Comparison of ENCODE assay signal across 16 mouse cellular contexts in the genomic region with DNA sequence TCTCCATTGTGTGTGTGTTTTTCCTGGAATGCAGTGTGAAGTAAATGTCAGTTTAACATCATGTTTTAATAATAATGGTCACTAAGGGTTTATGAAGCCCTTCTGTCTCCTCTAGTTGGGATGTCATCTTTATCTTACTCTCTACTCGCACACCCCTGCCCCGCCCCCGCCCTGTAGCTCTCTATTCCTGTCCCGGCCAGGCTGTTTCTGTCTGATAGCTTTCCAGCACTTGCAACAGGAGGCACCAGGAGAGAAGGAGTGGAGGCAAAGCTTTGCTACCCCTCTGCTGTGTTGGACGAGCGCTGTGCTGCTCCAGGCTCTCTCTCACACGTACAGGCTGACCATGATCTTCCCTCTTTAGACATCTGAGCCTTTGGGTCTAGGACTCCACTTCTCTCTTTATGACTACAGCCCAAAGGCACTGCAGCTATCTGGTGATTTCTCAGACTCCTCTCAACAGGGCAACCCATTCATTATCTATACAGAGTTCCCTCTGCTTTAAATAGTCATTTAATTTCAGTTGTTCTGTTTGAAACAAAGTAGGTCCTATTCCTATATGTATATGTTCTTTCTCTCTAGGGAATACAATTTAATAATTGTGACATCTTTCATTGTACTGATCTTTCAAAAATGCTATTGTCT.
DNase-seq lines count a peak whose midpoint lies in the region; ATAC-seq and TF ChIP-seq lines count a peak whose summit lies in the region.
"Had no signal": no experiment of that assay in that cellular context is flagged by ENCODE, and none has a peak within 500 bp of the region (broad histone marks: within the 10 kb centered on the region; RNA-seq: fewer than 3 reads in every experiment).

No protein-coding gene starts in this region.

- DNase-seq in heart, adult 9 months (ENCODE audit: low spot score in 2 of 2), result no peak
- no peak for DNase-seq in stomach, postnatal 0 days (ENCODE audit: low spot score)
- DNase-seq in liver, embryonic 14.5 days (ENCODE audit: low read depth in 3 of 3, low spot score in 3 of 3), result peak; percentile 88 to 90 (median 89)
- DNase-seq in adrenal gland, postnatal 25 days, result no peak
- no peak for DNase-seq in adrenal gland, postnatal 36 days
- DNase-seq: cerebellum, postnatal 25 days; right cerebral cortex, postnatal 4 days; thymus, adult 18-20 months had no signal

- peaks cover 16% of the 10 kb centered on the region for H3K4me1 ChIP-seq in heart, embryonic 13.5 days
- H3K4me1 ChIP-seq in stomach, embryonic 14.5 days (ENCODE audit: control insufficient read depth, insufficient read depth, low read length), result no peaks in the 10 kb centered on the region
- H3K4me1 ChIP-seq in stomach, postnatal 0 days (replicated peaks; ENCODE audit: control insufficient read depth, insufficient read depth), result no peaks in the 10 kb centered on the region
- H3K4me1 ChIP-seq in liver, embryonic 14.5 days (replicated peaks; ENCODE audit: control insufficient read depth in 2 of 2, insufficient read depth in 2 of 2, low read length in 1 of 2), result peaks cover 48 to 50% of the 10 kb centered on the region in 2 experiments
- H3K4me1 ChIP-seq: embryonic facial prominence, embryonic 12.5 days; hindbrain, embryonic 15.5 days; limb, embryonic 15.5 days had no signal

- no peaks in the 10 kb centered on the region for H3K9me3 ChIP-seq in heart, embryonic 13.5 days
- H3K9me3 ChIP-seq in stomach, embryonic 14.5 days (ENCODE audit: control insufficient read depth, low read depth, low read length), result no peaks in the 10 kb centered on the region
- no peaks in the 10 kb centered on the region for H3K9me3 ChIP-seq in stomach, postnatal 0 days (ENCODE audit: control insufficient read depth, low read length)
- H3K9me3 ChIP-seq in liver, embryonic 14.5 days (ENCODE audit: control insufficient read depth, low read length), result no peaks in the 10 kb centered on the region
- H3K9me3 ChIP-seq: embryonic facial prominence, embryonic 12.5 days; hindbrain, embryonic 15.5 days; limb, embryonic 15.5 days had no signal

- H3K27ac ChIP-seq in heart, embryonic 13.5 days (replicated peaks), result no peak overlapping the region; the same call in 1 of the 2 replicates
- H3K27ac ChIP-seq in stomach, embryonic 14.5 days (ENCODE audit: low read length), result no peak overlapping the region
- no peak overlapping the region for H3K27ac ChIP-seq in stomach, postnatal 0 days (replicated peaks)
- peak overlapping the region; percentile 98 for H3K27ac ChIP-seq in liver, embryonic 14.5 days
- H3K27ac ChIP-seq: embryonic facial prominence, embryonic 12.5 days; hindbrain, embryonic 15.5 days; layer of hippocampus, adult 2 months; limb, embryonic 15.5 days had no signal

- 18% methylated on average over 7 of the region's 7 CpGs for WGBS in heart, embryonic 13.5 days
- WGBS in stomach, embryonic 14.5 days, result 54% methylated on average over 7 of the region's 7 CpGs
- WGBS in stomach, postnatal 0 days, result 69% methylated on average over 7 of the region's 7 CpGs
- WGBS in liver, embryonic 14.5 days (ENCODE audit: insufficient replicate concordance), result 8% methylated on average over 7 of the region's 7 CpGs

- TF ChIP-seq CTCF in stomach, postnatal 0 days (IDR thresholded peaks at IDR 0.05; ENCODE audit: low read depth), result no peak
- 0 out of 2 replicates have a peak, but pooled peaks have one; percentile 36 for TF ChIP-seq CTCF in liver, embryonic 14.5 days (IDR thresholded peaks at IDR 0.05; ENCODE audit: low read depth)

- no peak overlapping the region for H3K4me3 ChIP-seq in heart, embryonic 13.5 days
- H3K4me3 ChIP-seq in stomach, embryonic 14.5 days (ENCODE audit: low read depth, low read length), result no peak overlapping the region
- H3K4me3 ChIP-seq in stomach, postnatal 0 days (ENCODE audit: low read depth, low read length), result no peak overlapping the region
- peak overlapping the region; percentile 41 to 52 for H3K4me3 ChIP-seq in liver, embryonic 14.5 days (ENCODE audit: insufficient read depth in 1 of 2, low read depth in 2 of 2, low read length in 2 of 2)
- H3K4me3 ChIP-seq: embryonic facial prominence, embryonic 12.5 days; hindbrain, embryonic 15.5 days; layer of hippocampus, adult 2 months; limb, embryonic 15.5 days had no signal

- no peak overlapping the region for H3K9ac ChIP-seq in heart, embryonic 13.5 days
- H3K9ac ChIP-seq in stomach, embryonic 14.5 days (replicated peaks; ENCODE audit: low read depth, low read length), result no peak overlapping the region
- no peak overlapping the region for H3K9ac ChIP-seq in stomach, postnatal 0 days (ENCODE audit: low read length)
- H3K9ac ChIP-seq in liver, embryonic 14.5 days (replicated peaks), result peak overlapping the region; percentile 76
- H3K9ac ChIP-seq: embryonic facial prominence, embryonic 12.5 days; hindbrain, embryonic 15.5 days; limb, embryonic 15.5 days had no signal

- no peak for TF ChIP-seq EP300 in stomach, postnatal 0 days (optimal IDR thresholded peaks at IDR 0.05)
- peak; percentile 91 for TF ChIP-seq EP300 in liver, embryonic 14.5 days (IDR thresholded peaks at IDR 0.05; ENCODE audit: low read depth)

- peak overlapping the region; percentile 40 for H3K4me2 ChIP-seq in heart, embryonic 13.5 days
- H3K4me2 ChIP-seq in stomach, embryonic 14.5 days (replicated peaks; ENCODE audit: low read depth, low read length), result no peak overlapping the region
- H3K4me2 ChIP-seq in stomach, postnatal 0 days (replicated peaks; ENCODE audit: low read depth), result no peak overlapping the region
- peak overlapping the region; percentile 75 for H3K4me2 ChIP-seq in liver, embryonic 14.5 days (ENCODE audit: low read depth)
- H3K4me2 ChIP-seq: embryonic facial prominence, embryonic 12.5 days; hindbrain, embryonic 15.5 days; limb, embryonic 15.5 days had no signal

- H3K36me3 ChIP-seq in heart, embryonic 13.5 days, result no peaks in the 10 kb centered on the region
- H3K36me3 ChIP-seq in stomach, embryonic 14.5 days (ENCODE audit: control insufficient read depth, insufficient read depth, low read length), result no peaks in the 10 kb centered on the region
- H3K36me3 ChIP-seq in stomach, postnatal 0 days (ENCODE audit: control insufficient read depth, insufficient read depth, low read length), result no peaks in the 10 kb centered on the region
- H3K36me3 ChIP-seq in liver, embryonic 14.5 days (replicated peaks; ENCODE audit: control insufficient read depth, insufficient read depth, low read depth), result no peaks in the 10 kb centered on the region
- H3K36me3 ChIP-seq: embryonic facial prominence, embryonic 12.5 days; hindbrain, embryonic 15.5 days; limb, embryonic 15.5 days had no signal

- no peaks in the 10 kb centered on the region for H3K27me3 ChIP-seq in heart, embryonic 13.5 days (replicated peaks)
- H3K27me3 ChIP-seq in stomach, embryonic 14.5 days (ENCODE audit: control insufficient read depth, insufficient read depth, low read length), result no peaks in the 10 kb centered on the region
- H3K27me3 ChIP-seq in stomach, postnatal 0 days (ENCODE audit: control insufficient read depth, insufficient read depth, low read length), result no peaks in the 10 kb centered on the region
- no peaks in the 10 kb centered on the region for H3K27me3 ChIP-seq in liver, embryonic 14.5 days (ENCODE audit: control insufficient read depth, insufficient read depth, low read length)
- H3K27me3 ChIP-seq: embryonic facial prominence, embryonic 12.5 days; hindbrain, embryonic 15.5 days; limb, embryonic 15.5 days had no signal

- peak; percentile 37; the same call in 1 of the 2 replicates for ATAC-seq in heart, embryonic 13.5 days (ENCODE audit: extremely low read depth, insufficient number of reproducible peaks, low FRiP score, low TSS enrichment)
- ATAC-seq in stomach, embryonic 14.5 days (ENCODE audit: insufficient number of reproducible peaks, insufficient read depth, low FRiP score, low read depth), result peak; percentile 62; the same call in 1 of the 2 replicates
- ATAC-seq in stomach, postnatal 0 days (ENCODE audit: low FRiP score, low TSS enrichment), result no peak
- ATAC-seq in liver, embryonic 14.5 days (ENCODE audit: insufficient read depth), result peak; percentile 89
- ATAC-seq: activated CD4-positive, CD25-positive, alpha-beta regulatory T cell, adult 4 months; forebrain, embryonic 16.5 days had no signal

Comparison
In these comparisons a context has a peak if more than half of its experiments do, and no peak if none do; other contexts are left out.
1. H3K4me2 ChIP-seq: peak in heart, embryonic 13.5 days (single experiment) and liver, embryonic 14.5 days (single experiment); none in stomach, embryonic 14.5 days (single experiment) and stomach, postnatal 0 days (single experiment).
2. H3K4me3 ChIP-seq: peak in liver, embryonic 14.5 days (2 of 2); none in heart, embryonic 13.5 days (single experiment), stomach, embryonic 14.5 days (single experiment) and stomach, postnatal 0 days (single experiment).
3. DNase-seq: peak in liver, embryonic 14.5 days (3 of 3); none in heart, adult 9 months (0 of 2), stomach, postnatal 0 days (single experiment), adrenal gland, postnatal 25 days (single experiment) and adrenal gland, postnatal 36 days (0 of 2).